Mouse (Mus musculus): Measurements from ENCODE around the gene Ston2. TPM values are rescaled to one million over a fixed set of nuclear protein-coding genes. Genes with fewer than 3 reads are reported as not detected.

Gene Ston2
- polyA plus RNA-seq, 1 experiment from 2014 or later, result 2.7 TPM

DNA sequence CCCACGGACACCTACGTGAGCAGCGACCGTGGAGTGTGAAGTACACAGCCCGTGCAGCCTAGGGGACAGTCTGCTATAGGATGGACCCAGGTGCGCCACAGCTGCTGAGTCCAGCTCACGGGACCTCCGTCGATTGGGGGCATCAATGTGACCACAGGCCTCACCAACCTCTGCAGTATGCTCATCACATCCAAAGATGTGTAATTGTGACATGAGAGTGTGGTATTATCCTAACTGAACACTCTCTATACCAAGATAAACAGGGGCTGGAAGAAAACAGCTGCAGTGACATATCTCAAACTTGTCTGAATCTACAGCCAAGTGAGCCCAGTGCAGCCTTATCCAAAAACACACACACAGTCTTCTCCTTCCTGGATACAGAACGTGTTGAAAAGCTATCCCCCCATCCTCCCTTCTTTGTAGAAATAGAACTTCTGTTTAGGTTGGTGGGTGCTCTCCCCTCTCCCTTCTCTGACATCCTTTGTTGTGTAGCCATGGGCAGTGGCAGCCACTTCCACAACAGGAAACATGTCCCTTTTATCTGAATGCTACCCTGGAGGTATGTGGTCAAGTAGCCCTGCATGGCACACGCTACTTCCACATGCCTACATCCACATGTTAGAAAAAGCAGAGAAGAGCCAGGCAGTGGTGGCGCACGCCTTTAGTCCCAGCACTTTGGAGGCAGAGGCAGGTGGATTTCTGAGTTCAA, 30.2 kb downstream of the Ston2 start:
- Histone ChIP-seq H3K4me3 (ENCODE audit: low read depth, low read length) (no peak overlapping the region), H3K4me2 (replicated peaks; ENCODE audit: low read depth) (no peak overlapping the region), H3K27me3 (replicated peaks; ENCODE audit: control insufficient read depth, insufficient read depth, low read length) (no peaks in the 10 kb centered on the region), H3K9ac (ENCODE audit: low read depth, low read length) (no peak overlapping the region), H3K4me1 (replicated peaks; ENCODE audit: control insufficient read depth, insufficient read depth, low read length) (no peaks in the 10 kb centered on the region), H3K27ac (ENCODE audit: low read depth, low read length) (no peak overlapping the region), H3K9me3 (ENCODE audit: control insufficient read depth) (no peaks in the 10 kb centered on the region), H3K36me3 (ENCODE audit: control insufficient read depth, insufficient read depth) (no peaks in the 10 kb centered on the region)
- WGBS, result 87% methylated on average over 13 of the region's 13 CpGs
- ATAC-seq, result no peak
- no peak for TF ChIP-seq CTCF (IDR thresholded peaks at IDR 0.05; ENCODE audit: low read depth)

DNA sequence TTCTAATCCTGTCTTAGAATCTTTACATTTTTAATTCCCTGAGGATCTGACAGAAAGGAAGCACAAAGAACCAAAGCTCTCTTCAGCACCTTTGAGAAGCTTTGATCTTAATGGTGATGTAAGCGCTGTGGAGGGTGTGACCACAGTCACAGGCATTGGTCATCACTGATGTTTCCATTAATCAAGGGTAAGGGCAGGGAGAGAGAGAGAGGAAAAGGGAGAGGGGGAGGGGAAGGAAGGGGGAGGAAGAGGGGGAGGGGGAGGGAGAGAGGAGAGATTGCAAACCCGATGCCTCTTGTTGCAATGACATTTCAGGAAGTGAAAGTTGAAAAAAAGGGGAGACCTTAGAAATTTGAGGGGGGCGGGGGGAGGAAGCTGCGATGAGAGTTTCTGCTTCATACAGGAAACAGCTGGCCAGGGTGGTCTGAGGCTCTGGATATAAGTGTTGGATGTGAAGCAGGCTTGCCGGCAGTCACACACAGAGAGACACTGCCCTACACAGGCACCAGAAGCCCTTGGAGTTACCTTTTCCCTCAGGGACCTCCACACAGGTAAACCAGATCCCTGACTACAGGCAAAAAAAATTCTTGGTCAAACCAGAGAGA, 31.5 kb downstream of the Ston2 start:
- no peak for ATAC-seq
- 39% methylated on average over 5 of the region's 5 CpGs for whole genome bisulfite sequencing
- TF ChIP-seq CTCF (IDR thresholded peaks at IDR 0.05; ENCODE audit: low read depth), result no peak

DNA sequence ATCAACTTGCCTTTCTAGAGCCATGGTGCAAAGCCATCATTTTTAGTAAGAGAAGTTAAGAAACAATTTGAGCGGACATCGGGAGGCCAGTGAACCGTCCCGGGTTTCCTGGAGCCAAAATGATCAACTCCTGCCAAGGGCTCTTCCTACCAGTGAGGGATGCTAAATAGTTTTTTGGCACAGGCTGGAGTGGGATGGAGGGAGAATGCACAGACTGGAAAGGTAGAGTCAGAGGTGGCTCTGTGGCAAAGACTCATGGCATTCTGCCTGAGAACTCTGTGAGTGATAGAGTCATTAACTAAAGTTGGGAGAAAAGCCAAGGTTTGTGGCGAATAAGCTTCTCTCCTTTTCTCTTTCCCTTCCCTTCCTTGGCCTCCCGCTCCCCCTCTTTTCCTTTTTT, 33.6 kb downstream of the Ston2 start:
- 61% methylated on average over 6 of the region's 6 CpGs for WGBS
- H3K9ac ChIP-seq (ENCODE audit: low read depth, low read length), result no peak overlapping the region
- H3K27me3 ChIP-seq (replicated peaks; ENCODE audit: control insufficient read depth, insufficient read depth, low read length), result no peaks in the 10 kb centered on the region
- H3K9me3 ChIP-seq (ENCODE audit: control insufficient read depth), result no peaks in the 10 kb centered on the region
- no peak overlapping the region for H3K4me3 ChIP-seq (ENCODE audit: low read depth, low read length)
- ATAC-seq, result no peak
- no peak overlapping the region for H3K27ac ChIP-seq (ENCODE audit: low read depth, low read length)
- H3K36me3 ChIP-seq (ENCODE audit: control insufficient read depth, insufficient read depth), result no peaks in the 10 kb centered on the region
- H3K4me1 ChIP-seq (replicated peaks; ENCODE audit: control insufficient read depth, insufficient read depth, low read length), result no peaks in the 10 kb centered on the region; the same call in 1 of the 2 replicates
- TF ChIP-seq CTCF (IDR thresholded peaks at IDR 0.05; ENCODE audit: low read depth), result no peak
- H3K4me2 ChIP-seq (replicated peaks; ENCODE audit: low read depth), result no peak overlapping the region

More for the DNA sequence above, 31.5 kb downstream of the Ston2 start:
- no peak overlapping the region for H3K27ac ChIP-seq (ENCODE audit: low read depth, low read length)
- H3K27me3 ChIP-seq (replicated peaks; ENCODE audit: control insufficient read depth, insufficient read depth, low read length), result no peaks in the 10 kb centered on the region
- H3K4me1 ChIP-seq (replicated peaks; ENCODE audit: control insufficient read depth, insufficient read depth, low read length), result no peaks in the 10 kb centered on the region; the same call in 1 of the 2 replicates
- H3K9me3 ChIP-seq (ENCODE audit: control insufficient read depth), result no peaks in the 10 kb centered on the region
- no peak overlapping the region for H3K4me2 ChIP-seq (replicated peaks; ENCODE audit: low read depth)
- H3K36me3 ChIP-seq (ENCODE audit: control insufficient read depth, insufficient read depth), result no peaks in the 10 kb centered on the region
- no peak overlapping the region for H3K9ac ChIP-seq (ENCODE audit: low read depth, low read length)
- H3K4me3 ChIP-seq (ENCODE audit: low read depth, low read length), result no peak overlapping the region

DNA sequence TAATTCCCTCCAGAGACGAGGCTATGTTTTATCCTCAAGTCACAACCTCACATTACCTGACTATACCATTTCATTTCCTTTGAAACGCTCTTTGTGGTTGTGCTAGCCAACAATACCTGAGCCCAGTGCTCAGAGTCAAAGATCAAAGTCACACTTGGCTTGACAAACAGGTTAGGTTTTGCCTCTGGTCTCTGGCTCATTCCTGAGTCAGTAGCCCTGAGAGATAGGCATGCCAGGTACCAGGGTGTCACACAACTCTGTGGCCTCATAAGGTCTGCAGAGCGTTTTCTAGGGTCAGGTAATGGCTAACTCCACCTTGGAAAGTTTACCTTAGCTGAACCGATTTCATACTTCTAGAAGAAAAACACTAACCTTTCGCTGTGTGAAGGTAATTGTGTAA, 35.5 kb downstream of the Ston2 start:
- TF ChIP-seq CTCF (IDR thresholded peaks at IDR 0.05; ENCODE audit: low read depth), result no peak
- no peak overlapping the region for H3K4me2 ChIP-seq (replicated peaks; ENCODE audit: low read depth)

DNA sequence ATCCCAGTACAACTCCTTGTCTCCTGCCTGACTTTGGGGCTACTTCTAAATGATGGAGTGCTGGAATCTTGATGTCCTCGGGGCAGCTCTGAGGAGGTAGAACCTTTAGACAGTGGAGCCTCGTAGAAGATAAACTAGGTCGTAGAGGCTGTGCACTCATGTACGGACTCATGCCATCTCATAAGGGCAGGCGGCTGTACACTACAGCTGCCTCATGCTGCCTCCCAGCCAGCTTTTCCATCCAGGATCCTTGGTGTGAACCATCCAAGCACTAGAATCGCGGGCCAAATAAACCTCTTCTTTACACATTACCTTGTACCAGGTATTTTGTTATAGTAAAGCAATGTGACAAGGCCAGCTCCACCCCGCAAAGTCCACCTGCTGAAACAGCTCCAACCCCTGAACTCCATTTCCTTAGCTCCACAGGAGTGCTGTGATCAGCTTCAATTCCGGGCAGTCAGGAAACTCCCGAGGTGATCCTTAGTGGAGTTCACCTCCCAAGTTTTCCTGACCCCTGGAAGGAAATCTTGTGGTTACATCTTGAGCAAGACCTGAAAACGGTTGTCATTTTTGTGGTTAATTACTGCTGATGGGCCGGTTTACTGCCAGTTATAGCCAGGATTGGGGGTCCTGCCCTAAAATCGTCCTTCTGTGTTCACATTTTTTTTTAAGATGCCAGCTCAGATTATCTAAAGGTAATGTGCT, 36.1 kb downstream of the Ston2 start:
- H3K4me1 ChIP-seq (replicated peaks; ENCODE audit: control insufficient read depth, insufficient read depth, low read length), result no peaks in the 10 kb centered on the region; the same call in 1 of the 2 replicates
- H3K4me3 ChIP-seq (ENCODE audit: low read depth, low read length), result no peak overlapping the region
- no peaks in the 10 kb centered on the region for H3K27me3 ChIP-seq (replicated peaks; ENCODE audit: control insufficient read depth, insufficient read depth, low read length)
- H3K36me3 ChIP-seq (ENCODE audit: control insufficient read depth, insufficient read depth), result no peaks in the 10 kb centered on the region
- H3K9me3 ChIP-seq (ENCODE audit: control insufficient read depth), result no peaks in the 10 kb centered on the region
- ATAC-seq, result no peak
- no peak overlapping the region for H3K9ac ChIP-seq (ENCODE audit: low read depth, low read length)
- TF ChIP-seq CTCF (IDR thresholded peaks at IDR 0.05; ENCODE audit: low read depth), result no peak
- H3K4me2 ChIP-seq (replicated peaks; ENCODE audit: low read depth), result no peak overlapping the region
- 84% methylated on average over 13 of the region's 13 CpGs for WGBS
- no peak overlapping the region for H3K27ac ChIP-seq (ENCODE audit: low read depth, low read length)

More for the DNA sequence above, 35.5 kb downstream of the Ston2 start:
- Histone ChIP-seq H3K9ac (ENCODE audit: low read depth, low read length) (no peak overlapping the region), H3K4me1 (replicated peaks; ENCODE audit: control insufficient read depth, insufficient read depth, low read length) (no peaks in the 10 kb centered on the region; the same call in 1 of the 2 replicates), H3K36me3 (ENCODE audit: control insufficient read depth, insufficient read depth) (no peaks in the 10 kb centered on the region), H3K27me3 (replicated peaks; ENCODE audit: control insufficient read depth, insufficient read depth, low read length) (no peaks in the 10 kb centered on the region), H3K27ac (ENCODE audit: low read depth, low read length) (no peak overlapping the region), H3K4me3 (ENCODE audit: low read depth, low read length) (no peak overlapping the region), H3K9me3 (ENCODE audit: control insufficient read depth) (no peaks in the 10 kb centered on the region)
- no peak for ATAC-seq
- WGBS, result 68% methylated on average over 5 of the region's 5 CpGs

DNA sequence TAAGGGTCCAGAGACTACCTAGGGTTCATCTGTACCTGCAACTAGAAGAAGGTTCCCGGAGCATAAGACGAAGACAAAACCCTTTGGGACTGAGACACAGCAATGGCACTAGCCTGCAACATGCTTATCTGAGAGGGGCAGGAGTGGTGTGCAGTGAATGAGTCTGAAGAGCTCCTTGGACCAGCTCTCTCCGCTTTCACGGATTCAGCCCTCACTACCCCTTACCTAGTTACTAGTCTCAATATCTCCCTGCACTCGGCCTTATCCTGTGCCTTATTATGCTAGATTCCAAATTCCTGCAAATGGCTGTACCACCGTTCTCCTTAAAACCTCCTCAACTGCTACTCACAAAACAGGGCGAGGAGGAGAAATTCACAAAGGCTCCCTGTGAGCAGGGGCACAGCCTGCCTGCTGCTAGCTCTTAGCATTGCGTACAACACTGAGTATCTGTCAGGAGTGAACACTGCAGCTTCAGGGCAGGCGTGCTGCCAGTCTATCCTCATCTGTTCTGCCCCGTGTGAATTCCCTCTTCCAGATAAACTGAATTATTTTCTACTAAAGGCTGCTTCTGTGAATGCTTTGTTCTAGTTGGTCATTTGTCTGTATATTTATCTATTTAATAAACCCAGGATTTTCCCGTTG, 38.5 kb downstream of the Ston2 start:
- no peak overlapping the region for H3K4me3 ChIP-seq (ENCODE audit: low read depth, low read length)
- no peak for ATAC-seq
- no peak overlapping the region for H3K9ac ChIP-seq (ENCODE audit: low read depth, low read length)
- H3K4me2 ChIP-seq (replicated peaks; ENCODE audit: low read depth), result no peak overlapping the region
- H3K4me1 ChIP-seq (replicated peaks; ENCODE audit: control insufficient read depth, insufficient read depth, low read length), result no peaks in the 10 kb centered on the region; the same call in 1 of the 2 replicates
- H3K9me3 ChIP-seq (ENCODE audit: control insufficient read depth), result no peaks in the 10 kb centered on the region
- no peak for TF ChIP-seq CTCF (IDR thresholded peaks at IDR 0.05; ENCODE audit: low read depth)
- H3K36me3 ChIP-seq (ENCODE audit: control insufficient read depth, insufficient read depth), result no peaks in the 10 kb centered on the region
- WGBS, result 84% methylated on average over 11 of the region's 11 CpGs
- H3K27me3 ChIP-seq (replicated peaks; ENCODE audit: control insufficient read depth, insufficient read depth, low read length), result no peaks in the 10 kb centered on the region
- H3K27ac ChIP-seq (ENCODE audit: low read depth, low read length), result no peak overlapping the region

All from intestine, postnatal 0 days (tissue).